Mouse (Mus musculus) embryonic fibroblast, embryonic 13.5 days (primary cell): Measurements from ENCODE around the gene Tm4sf1. TPM values are rescaled to one million over a fixed set of nuclear protein-coding genes. Genes with fewer than 3 reads are reported as not detected.

Source experiments
- H3K27ac ChIP-seq: 2 replicates; pipeline ENCODE4 v1.5.1; 2012; ENCODE audit warnings: low read length, control low read depth, inconsistent platforms; ENCODE audit not compliant: insufficient read depth
- H3K4me1 ChIP-seq: 2 replicates; pipeline ENCODE4 v1.6.1; 2011; ENCODE audit warnings: low read length; ENCODE audit not compliant: control insufficient read depth, insufficient read depth
- H3K4me3 ChIP-seq: 2 replicates; pipeline ENCODE4 v1.5.1; 2011; ENCODE audit warnings: mild to moderate bottlenecking, control low read depth, low read length; ENCODE audit not compliant: insufficient read depth
- CTCF ChIP-seq: IDR thresholded peaks from 2 replicates; pipeline ENCODE4 v1.5.1; 2011; ENCODE audit warnings: mild to moderate bottlenecking, control low read depth, low read length, moderate library complexity, borderline replicate concordance; ENCODE audit not compliant: insufficient read depth
- POLR2A ChIP-seq: IDR thresholded peaks from 2 replicates; pipeline ENCODE4 v1.6.1; 2011; ENCODE audit warnings: low read depth, mild to moderate bottlenecking, control low read depth, low read length, moderate library complexity
- polyA plus RNA-seq: library from polyadenylated mRNA; stranded (reverse); fragments of >200 nt; gene quantifications from 2 replicates; pipeline ENCODE4 v1.2.4, GENCODE M21; 2011; ENCODE audit warnings: low read depth; ENCODE audit not compliant: missing spikeins, insufficient read length

Tm4sf1 gene
- polyA plus RNA-seq, 1 experiment = 123 TPM

GRCm38 (mm10) chr3:57288944-57289491 is 12.8 kb downstream of the Tm4sf1 start:
- Histone ChIP-seq H3K4me3 (no peak overlapping the region), H3K27ac (peak overlapping the region; percentile 98), H3K4me1 (peaks cover 17% of the 10 kb centered on the region)
- TF ChIP-seq POLR2A (no peak), CTCF (no peak)

DNA sequence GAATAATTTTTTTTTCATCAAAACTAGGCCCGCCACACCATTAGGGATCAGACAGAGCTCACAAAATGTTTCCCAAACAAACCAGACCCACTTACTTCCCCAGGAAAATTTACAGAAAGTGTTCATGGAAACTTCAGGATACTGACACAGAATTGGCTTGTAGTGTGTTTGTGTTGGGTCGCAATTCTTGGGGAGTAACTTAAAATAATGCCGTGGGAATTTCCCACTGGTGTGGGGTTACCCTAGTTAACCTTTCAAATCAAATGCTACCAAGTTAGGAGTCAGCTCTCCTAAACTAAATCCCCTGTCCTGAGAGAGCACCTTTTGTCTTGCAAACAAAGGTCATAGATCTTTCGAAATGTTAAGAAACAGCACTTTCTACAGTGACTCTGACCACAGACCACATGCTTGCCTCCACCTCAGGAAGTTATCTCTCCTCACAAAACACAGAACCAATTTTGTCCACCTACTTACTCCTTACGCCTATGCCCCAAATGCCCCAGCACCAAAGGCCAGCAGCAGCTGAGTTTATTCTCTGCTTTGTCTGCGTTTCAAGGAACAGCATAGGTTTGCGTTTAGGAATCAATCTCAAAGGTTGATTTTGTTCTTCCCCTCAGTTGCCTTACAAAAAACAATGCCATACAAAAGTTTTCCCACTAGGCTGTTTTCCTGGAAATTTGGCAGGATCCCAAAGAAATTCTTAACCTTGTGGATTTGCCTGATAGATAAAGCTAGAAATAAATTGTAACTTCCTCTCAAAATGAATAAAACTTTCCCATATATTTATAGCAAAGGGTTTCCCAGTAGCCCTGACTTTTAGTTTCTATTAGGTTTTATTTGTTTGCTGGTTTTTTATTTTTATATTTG is 13.7 kb downstream of the Tm4sf1 start:
- TF ChIP-seq CTCF (no peak), POLR2A (no peak)
- peaks cover 17% of the 10 kb centered on the region for H3K4me1 ChIP-seq
- peak overlapping the region; percentile 58 for H3K27ac ChIP-seq
- H3K4me3 ChIP-seq = no peak overlapping the region

DNA sequence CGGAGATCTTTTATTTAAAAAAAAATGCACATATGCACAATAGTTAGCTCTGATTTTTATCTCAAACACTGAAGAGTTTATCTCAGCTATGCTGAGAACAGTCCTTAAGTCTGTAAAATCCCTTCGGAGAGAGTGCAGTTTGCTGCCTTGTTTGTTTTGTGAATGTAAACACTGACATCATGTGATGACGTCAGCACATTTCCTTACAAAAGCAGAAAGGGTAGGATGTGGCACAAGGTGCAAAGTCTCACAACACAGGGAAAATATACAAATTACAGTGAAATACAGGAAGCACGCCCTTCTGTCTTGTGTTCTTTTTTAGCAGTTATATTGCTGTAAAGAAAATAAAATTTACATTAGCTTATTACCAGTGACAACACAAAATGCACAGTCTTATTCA is 14.3 kb downstream of the Tm4sf1 start:
- no peak overlapping the region for H3K27ac ChIP-seq
- no peak for TF ChIP-seq CTCF
- TF ChIP-seq POLR2A = no peak
- no peak overlapping the region for H3K4me3 ChIP-seq
- H3K4me1 ChIP-seq = peaks cover 17% of the 10 kb centered on the region

GRCm38 (mm10) chr3:57278225-57278624 is 23.6 kb downstream of the Tm4sf1 start:
- no peak overlapping the region for H3K4me3 ChIP-seq
- TF ChIP-seq CTCF = no peak
- no peak for TF ChIP-seq POLR2A
- peak overlapping the region; percentile 26; the same call in 1 of the 2 replicates for H3K27ac ChIP-seq
- H3K4me1 ChIP-seq = no peaks in the 10 kb centered on the region

DNA sequence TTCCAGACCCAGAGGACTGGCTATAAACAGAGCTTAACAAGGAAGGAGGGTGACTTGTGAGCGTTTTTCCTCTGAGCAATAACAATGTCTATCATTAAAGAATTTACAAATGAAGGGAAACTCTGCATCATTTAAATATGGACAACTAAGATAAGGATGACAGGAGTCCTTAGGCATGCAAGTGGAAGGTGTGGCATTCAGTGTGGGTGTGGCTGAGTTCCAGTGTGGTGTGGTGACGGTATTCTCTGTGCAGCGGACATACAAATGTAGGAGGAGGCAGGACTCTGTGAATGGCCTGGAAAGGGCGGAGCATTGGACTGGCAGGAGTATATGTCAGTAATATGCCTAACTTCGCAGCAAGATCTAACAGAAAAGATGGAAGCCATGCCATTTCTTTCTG is 24.3 kb downstream of the Tm4sf1 start:
- TF ChIP-seq CTCF = no peak
- TF ChIP-seq POLR2A = no peak
- Histone ChIP-seq H3K4me1 (no peaks in the 10 kb centered on the region), H3K4me3 (no peak overlapping the region), H3K27ac (peak overlapping the region; percentile 87; the same call in 1 of the 2 replicates)

GRCm38 (mm10) chr3:57276821-57277220 is 25.0 kb downstream of the Tm4sf1 start:
- TF ChIP-seq CTCF = no peak
- TF ChIP-seq POLR2A = no peak
- H3K4me3 ChIP-seq = no peak overlapping the region
- H3K27ac ChIP-seq = peak overlapping the region; percentile 69; the same call in 1 of the 2 replicates
- no peaks in the 10 kb centered on the region for H3K4me1 ChIP-seq

DNA sequence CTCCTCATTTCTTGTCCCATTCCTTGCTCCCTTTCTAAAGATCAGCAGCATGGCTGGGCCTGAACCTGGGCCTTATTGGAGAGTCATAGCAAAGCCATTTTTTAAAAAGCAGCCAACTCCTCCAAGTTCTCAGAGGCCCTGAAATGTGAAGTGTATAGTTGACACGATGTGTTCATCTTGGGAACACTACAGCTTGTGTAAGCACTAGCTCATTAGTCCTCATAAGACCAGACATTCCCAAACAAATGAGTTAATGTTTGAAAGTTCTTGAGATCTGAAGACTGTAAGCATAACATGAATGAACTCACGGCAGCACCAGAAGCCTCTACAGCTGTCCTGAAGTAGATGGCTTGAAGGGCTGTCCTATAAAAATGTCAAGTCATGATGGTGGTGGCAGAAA is 32.8 kb downstream of the Tm4sf1 start:
- Histone ChIP-seq H3K27ac (no peak overlapping the region), H3K4me1 (peaks cover 2% of the 10 kb centered on the region; the same call in 1 of the 2 replicates), H3K4me3 (no peak overlapping the region)
- TF ChIP-seq CTCF (no peak), POLR2A (no peak)

- TF ChIP-seq CTCF (peak; percentile 61; the same call in 1 of the 2 replicates), POLR2A (no peak)
- H3K4me3 ChIP-seq = no peak overlapping the region
- H3K4me1 ChIP-seq = peaks cover 2% of the 10 kb centered on the region; the same call in 1 of the 2 replicates
- no peak overlapping the region for H3K27ac ChIP-seq
Measured at GRCm38 (mm10) chr3:57267559-57268173, 34.1 kb downstream of the Tm4sf1 start.

- TF ChIP-seq POLR2A = no peak
- TF ChIP-seq CTCF = no peak
- H3K4me3 ChIP-seq = no peak overlapping the region
- H3K4me1 ChIP-seq = peaks cover 5% of the 10 kb centered on the region
- peak overlapping the region; percentile 74 for H3K27ac ChIP-seq
Measured at GRCm38 (mm10) chr3:57253041-57253440, 48.7 kb downstream of the Tm4sf1 start.
